Mouse (Mus musculus): Measurements from ENCODE around the gene Miox.

- TF ChIP-seq CTCF (IDR thresholded peaks at IDR 0.05; ENCODE audit: low read depth) (no peak), EP300 (optimal IDR thresholded peaks at IDR 0.05) (no peak)
Measured at GRCm38 (mm10) chr15:89363051-89363450, 28.9 kb downstream of the Miox start.
